Mouse (Mus musculus) T-helper 17 cell (primary cell): ENCODE measurements around the gene Pla2g2c.

Experiments used
- in situ Hi-C, 2 experiments: fragments of 300-600 bp; cut with MboI, MseI; formaldehyde crosslinking; loops; 1 replicate in 1 of 2; 2 replicates in 1 of 2; pipeline ENCODE4 v1.15.1; 2025; ENCODE audit warnings: high pct_unique_total_duplicates in 2 of 2

Pla2g2c gene

DNA sequence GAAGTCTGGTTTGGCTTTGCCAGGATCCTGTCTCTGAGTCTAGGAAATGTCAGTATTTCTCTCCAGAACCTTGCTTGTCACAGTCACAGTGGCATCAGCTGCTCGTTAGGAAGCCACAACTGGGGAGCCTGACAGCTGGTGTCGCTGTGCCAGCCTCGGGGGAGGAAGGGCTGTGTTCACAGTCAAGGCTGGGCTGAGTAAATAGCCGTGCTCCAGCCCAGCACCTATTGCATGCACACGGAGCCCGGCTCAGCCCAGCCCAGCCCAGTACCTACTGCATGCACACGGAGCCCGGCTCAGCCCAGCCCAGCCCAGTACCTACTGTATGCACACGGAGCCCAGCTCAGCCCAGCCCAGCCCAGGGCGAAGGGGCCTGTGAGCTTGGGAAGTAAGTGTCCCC is 23.3 kb downstream of the Pla2g2c start:
- in situ Hi-C loops: loop anchor here (5.0 kb wide), 2 partner anchors 94 to 104 kb away; no protein-coding TSS in a partner anchor

DNA sequence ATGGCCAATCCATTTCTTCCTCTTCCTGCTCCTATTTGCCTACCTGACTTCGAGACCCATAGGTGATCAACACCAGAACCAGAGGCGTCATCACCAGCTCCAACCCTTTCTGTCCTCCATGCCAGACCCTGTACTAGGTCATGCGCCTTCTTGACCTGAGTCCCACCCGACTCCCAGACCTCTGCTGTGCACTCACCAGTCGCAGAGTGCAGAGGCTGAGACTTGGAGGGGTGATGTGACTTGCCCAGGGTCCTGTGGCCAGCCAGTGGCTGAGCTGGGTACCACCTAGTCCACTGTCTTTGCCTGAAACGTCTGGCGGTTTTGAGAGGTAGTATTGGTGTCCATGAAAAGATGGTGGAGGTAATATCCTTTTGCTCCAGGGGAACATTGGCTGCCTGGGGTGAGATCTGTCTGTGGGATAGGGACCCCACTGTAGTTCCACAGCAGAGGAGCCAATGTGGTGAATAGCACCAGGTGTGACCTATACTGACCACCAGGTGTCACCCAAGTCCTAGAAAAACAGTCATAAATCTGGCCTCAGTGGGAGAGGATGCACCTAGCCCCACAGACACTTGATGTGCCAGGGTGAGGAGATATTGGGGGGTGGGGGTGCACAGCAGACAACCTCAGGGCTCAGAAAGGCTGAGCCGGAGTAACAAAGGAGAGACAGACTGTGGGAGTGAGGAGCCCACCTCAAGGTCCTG is 23.9 kb downstream of the Pla2g2c start:
- in situ Hi-C loops: loop anchor here (5.0 kb wide), 2 partner anchors 94 to 104 kb away; no protein-coding TSS in a partner anchor

DNA sequence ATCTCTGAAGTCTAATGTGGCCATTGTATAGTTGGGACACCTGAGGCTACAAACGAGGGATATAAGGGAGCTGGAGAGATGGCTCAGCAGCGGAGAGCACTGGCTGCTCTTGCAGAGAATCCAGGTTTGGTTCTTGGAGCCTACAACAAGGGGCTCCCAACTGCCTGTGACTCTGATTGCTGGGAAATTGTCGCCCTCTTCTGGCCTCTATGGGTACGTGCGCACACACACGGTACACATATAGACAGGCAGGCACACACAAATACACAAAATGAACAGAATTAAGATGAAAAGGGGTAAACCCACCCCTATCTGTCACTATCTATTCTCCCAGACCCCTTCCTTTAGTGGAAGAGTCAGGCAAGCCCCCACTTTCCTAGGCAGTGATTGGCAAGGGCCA is 28.0 kb downstream of the Pla2g2c start:
- in situ Hi-C loops: no loop called here

DNA sequence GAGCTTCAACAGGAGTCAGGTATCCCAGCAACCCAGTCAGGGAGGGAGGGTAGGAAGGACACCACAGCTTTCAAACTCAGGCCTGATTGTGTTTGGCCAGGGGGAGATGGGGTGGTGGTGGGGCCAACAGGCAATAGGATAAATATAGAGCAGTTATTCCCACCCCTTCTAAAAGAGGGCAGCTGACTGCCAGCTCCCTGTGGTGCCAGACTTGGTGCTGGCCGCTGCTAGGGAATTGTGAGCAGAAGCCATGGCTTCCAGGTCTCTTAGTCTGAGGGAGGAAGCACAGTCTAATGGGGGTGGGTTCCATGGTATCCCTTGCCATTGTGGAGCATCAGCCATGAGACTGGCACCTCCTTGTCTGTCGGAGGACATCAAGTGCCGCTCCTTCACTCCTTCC is 29.0 kb downstream of the Pla2g2c start:
- in situ Hi-C loops: no loop called here

GRCm38 (mm10) chr4:138754432-138754831 is 29.8 kb downstream of the Pla2g2c start:
- in situ Hi-C loops: no loop called here

- in situ Hi-C loops: no loop called here
Observed at GRCm38 (mm10) chr4:138755439-138755838, 30.8 kb downstream of the Pla2g2c start.

GRCm38 (mm10) chr4:138755983-138756382 is 31.4 kb downstream of the Pla2g2c start:
- in situ Hi-C loops: no loop called here

DNA sequence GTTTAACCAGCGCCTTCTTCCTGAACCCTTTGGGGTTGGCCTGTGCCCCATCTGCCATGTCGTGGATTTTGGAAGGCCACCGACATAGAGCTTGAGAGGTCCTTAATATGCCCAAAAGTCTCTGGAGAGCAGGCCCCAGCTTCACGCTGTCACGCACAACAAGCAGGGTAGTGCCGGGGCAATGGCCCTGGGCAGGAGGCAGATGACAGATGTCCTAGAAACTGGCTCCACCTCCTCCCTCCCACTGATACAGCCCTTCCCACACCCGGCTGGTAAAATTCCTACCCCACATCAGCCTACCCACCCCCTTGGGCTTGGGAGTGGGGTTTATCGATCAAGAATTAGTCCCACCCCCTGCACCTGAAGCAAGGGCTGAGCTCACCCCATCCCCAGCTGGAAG is 32.8 kb downstream of the Pla2g2c start, which contains the start of gene Pla2g2f:
Gene Pla2g2f, minus strand, starts transcription at position 211 of the 400 bp plus-strand sequence.
- in situ Hi-C loops: no loop called here

DNA sequence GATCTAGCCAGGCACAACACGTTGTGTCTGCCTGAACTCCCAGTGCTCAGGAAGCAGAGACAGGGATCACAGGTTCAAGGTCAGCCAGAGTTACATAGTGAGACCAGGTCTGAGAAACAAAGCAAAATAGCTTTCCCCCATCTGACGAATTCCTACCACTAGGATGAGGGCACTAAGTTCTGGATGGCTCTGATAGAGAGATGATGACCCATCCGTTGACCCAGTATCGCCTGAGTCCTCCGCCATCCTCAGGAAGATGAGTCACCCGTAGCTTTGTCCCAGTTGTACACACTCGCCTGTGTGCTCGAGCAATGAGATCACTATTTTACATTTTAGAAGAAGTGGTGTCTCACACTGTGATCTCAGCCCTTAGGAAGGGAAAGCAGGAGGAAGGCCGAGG is 37.7 kb downstream of the Pla2g2c start:
- in situ Hi-C loops: no loop called here

DNA sequence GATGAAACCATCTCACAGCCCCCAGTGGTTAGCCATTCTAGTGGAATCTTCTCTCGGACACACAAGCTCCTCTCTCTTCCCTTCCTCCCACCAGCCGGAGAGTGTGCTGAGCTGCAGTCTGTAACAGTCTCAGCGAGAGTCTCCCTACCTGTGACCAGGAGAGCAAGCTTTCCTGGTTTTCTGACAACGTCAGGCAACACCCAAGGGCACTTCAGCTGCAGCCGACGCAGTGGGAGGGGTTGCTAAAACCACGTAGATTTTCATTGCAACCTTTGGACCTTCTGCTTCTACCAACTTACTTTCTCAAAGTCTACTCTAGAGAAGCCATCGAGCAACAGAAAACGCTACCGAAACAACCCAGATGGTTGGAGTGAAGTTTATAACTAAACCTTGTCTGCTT is 47.4 kb downstream of the Pla2g2c start:
- in situ Hi-C loops: no loop called here

DNA sequence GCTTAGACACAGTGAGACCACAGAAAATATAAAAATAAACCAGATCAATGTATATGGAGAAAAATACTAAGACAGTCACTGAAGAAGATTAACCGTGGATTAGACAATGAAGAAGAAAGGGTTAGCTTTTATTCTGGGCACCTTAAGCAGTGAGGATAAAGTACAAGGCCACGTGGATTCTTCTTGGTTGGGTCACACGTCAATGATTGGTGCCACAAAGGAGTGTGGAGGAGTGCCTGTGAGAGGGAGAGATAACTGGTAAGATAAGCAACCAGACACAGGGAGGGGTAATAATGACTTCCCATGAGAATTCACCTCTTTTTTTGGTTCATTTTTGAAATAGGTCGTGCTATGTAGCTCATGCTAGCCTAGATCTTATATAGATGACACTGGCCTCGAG is 47.8 kb downstream of the Pla2g2c start:
- in situ Hi-C loops: no loop called here

DNA sequence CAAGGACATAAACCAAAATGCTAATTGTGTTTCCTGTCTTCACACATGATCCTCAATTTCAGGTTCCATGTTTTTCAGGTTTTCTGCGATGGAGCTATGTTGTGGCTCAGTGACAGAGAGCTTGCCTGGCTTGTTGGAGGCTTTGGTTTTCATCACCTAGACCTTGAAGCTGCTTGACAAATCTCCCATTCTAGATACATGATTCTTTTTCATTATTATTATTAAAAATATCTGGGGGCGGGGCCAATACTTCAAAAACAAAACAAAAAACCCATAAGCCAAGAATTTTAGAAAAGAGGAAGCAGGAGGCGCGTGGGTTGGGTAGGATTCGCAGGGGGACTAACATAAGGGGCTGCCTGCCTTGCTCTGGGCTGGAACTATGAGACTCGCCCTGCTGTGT is 50.8 kb downstream of the Pla2g2c start, which contains the start of gene Pla2g2d:
Gene Pla2g2d, plus strand, starts transcription at position 301 of the 400 bp plus-strand sequence.
- in situ Hi-C loops: no loop called here

DNA sequence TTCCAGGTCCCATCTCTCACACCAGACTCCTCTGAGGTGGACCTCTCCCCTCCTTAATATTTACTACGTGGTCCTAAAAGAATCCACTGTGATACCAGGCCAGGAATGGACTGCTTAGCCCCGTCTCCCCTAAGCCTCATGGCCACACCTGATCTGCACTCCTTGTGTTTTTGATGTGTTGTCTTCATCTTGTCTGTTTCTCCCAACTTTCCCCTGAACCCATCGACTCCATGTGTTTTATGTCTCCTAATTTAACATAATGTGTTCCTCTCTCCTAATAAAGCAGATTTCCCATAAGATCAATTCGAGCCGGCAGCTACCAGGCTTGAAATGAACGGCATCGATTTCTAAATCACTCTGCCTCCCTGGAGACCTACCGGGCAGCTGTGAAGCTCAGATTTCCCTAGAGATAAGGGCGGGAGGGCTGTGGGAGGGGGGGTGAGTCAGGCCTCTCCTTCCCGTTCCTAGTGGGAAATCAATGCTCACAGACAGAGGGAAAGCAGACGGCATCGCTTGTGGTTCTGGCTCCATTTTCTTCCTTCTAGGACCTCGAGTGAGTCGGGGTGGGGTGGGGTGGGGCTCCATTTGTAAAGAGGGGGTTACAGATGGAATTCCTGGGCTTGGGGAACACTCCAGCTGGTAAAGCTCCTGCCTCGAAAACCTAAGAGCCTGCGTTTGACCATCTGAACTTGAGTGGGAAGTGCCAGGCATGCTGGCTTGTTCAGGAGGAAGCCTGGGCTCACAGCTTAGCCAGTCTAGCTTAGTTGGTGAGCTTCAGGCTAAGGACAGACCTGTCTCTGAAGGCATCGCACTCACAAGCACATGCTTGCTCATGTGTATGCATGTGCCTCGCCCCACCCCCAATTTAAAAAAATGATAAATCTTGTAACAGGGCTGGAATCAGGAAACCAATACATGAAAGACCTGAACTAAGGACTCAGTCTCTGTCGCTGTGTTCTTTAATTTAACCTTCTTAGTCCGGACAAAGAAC is 53.1 kb downstream of the Pla2g2c start:
- in situ Hi-C loops: no loop called here

GRCm38 (mm10) chr4:138780300-138780699 is 55.7 kb downstream of the Pla2g2c start:
- in situ Hi-C loops: no loop called here

DNA sequence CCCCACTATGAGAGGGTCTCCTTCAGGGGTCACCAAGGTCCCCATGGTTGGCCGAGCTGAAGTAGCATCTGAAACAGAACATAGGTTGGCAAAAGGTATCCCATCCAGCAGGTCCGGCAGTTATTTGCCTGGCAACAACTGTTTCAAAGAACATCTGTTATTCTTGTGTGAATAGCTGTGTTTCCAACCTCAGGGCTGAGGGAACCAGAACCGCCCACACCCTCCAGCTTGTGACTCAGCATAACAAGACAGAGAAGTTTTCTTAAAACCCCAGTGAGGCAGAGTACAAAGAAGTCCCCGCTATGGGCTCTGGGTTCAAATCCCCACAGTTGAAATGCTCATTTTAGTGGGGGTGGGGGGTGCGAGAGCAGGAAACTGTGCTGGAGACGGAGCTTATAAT is 57.5 kb downstream of the Pla2g2c start:
- in situ Hi-C loops: no loop called here

GRCm38 (mm10) chr4:138785721-138786120 is 61.1 kb downstream of the Pla2g2c start:
- in situ Hi-C loops: no loop called here

DNA sequence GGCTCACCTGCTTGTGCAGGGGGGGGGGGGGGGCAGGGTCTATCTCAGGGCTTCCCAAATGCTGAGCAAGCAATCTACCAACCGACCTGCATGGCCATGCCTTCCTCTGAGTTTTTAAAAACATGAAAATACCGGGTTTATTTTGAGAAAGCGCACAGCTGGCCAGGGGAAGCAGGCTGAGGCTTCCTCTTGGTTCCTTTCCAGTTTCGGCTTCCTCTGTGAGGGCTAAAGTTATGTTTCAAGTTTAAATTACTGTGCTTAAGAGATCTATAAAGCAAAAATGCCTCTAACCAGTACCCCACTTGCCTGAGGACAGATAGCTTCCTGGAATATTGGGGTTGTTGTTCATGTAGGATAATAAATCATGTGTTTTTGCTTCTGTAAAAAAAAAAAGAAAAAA is 61.5 kb downstream of the Pla2g2c start:
- in situ Hi-C loops: no loop called here

- in situ Hi-C loops: no loop called here
Observed at GRCm38 (mm10) chr4:138788381-138788780, 63.8 kb downstream of the Pla2g2c start.

GRCm38 (mm10) chr4:138791452-138791851 is 66.9 kb downstream of the Pla2g2c start:
- in situ Hi-C loops: no loop called here

- in situ Hi-C loops: no loop called here
Observed at GRCm38 (mm10) chr4:138792599-138792998, 68.0 kb downstream of the Pla2g2c start.

- in situ Hi-C loops: no loop called here
Observed at GRCm38 (mm10) chr4:138793276-138793675, 68.7 kb downstream of the Pla2g2c start.

- in situ Hi-C loops: no loop called here
Observed at GRCm38 (mm10) chr4:138794344-138794743, 69.8 kb downstream of the Pla2g2c start.
